Mouse (Mus musculus) hematopoietic stem cell, adult 5-6 weeks (primary cell): ENCODE data around the gene Bod1l. TPM values are rescaled to one million over a fixed set of nuclear protein-coding genes. Genes with fewer than 3 reads are reported as not detected.
A peak's percentile ranks its signal among the peaks of the same experiment; 100 is the strongest.

Experiments used
- ATAC-seq, 2 experiments: fragments of 125-278 bp in 1 of 2; replicated peaks in 1 of 2; 2 replicates each; pipeline ENCODE4 v1.8.0; 2016 to 2017; ENCODE audit warnings: inconsistent platforms in 2 of 2, mild to moderate bottlenecking in 2 of 2, moderate number of reproducible peaks in 2 of 2, low read depth in 1 of 2, moderate TSS enrichment in 1 of 2; ENCODE audit not compliant: low FRiP score in 2 of 2, poor library complexity in 2 of 2, severe bottlenecking in 2 of 2, insufficient read depth in 1 of 2, low TSS enrichment in 1 of 2
- total RNA-seq: library from RNA; stranded (forward); fragments of 172-1452, 232-1000 nt; gene quantifications from 2 replicates; pipeline ENCODE4 v1.2.3, GENCODE M21; 2017

The Bod1l gene
- total RNA-seq, 1 experiment from 2014 or later = 52.0 TPM

GRCm38 (mm10) chr5:41744234-41744633, 99.9 kb downstream of the Bod1l start:
- no peak for ATAC-seq

GRCm38 (mm10) chr5:41738817-41739216, 105.3 kb downstream of the Bod1l start:
- ATAC-seq = peak; percentile 87 to 89

Other genes starting within 250 kb of the Bod1l start
- 30.4 and 60.7 TPM in 2 replicates for gene Rab28, start 136.2 kb downstream of the Bod1l start, total RNA-seq
- gene Nkx3-2, start 79.8 kb downstream of the Bod1l start, total RNA-seq = not detected in 2 replicates
- gene Gm16223, start 223.6 kb upstream of the Bod1l start, total RNA-seq = not detected in 2 replicates